Mouse (Mus musculus): ENCODE results near the gene Tmem170b.

Tmem170b gene

GRCm38 (mm10) chr13:41605099-41606010 lies at the start of gene Tmem170b:
Gene Tmem170b (plus strand): TSS chr13:41605907.
- peak; percentile 96 to 97 for DNase-seq (ENCODE audit: low spot score in 2 of 2)

- DNase-seq (ENCODE audit: low spot score in 2 of 2) = no peak
Observed at GRCm38 (mm10) chr13:41561024-41561423, 44.7 kb upstream of the Tmem170b start.

GRCm38 (mm10) chr13:41568421-41568820 lies 37.3 kb upstream of the Tmem170b start:
- no peak for DNase-seq (ENCODE audit: low spot score in 2 of 2)

GRCm38 (mm10) chr13:41568926-41569325 lies 36.8 kb upstream of the Tmem170b start:
- DNase-seq (ENCODE audit: low spot score in 2 of 2) = no peak

- no peak for DNase-seq (ENCODE audit: low spot score in 2 of 2)
Observed at GRCm38 (mm10) chr13:41569776-41570175, 35.9 kb upstream of the Tmem170b start.

GRCm38 (mm10) chr13:41571368-41572350 lies 34.0 kb upstream of the Tmem170b start:
- DNase-seq (ENCODE audit: low spot score in 2 of 2) = peak; percentile 88 to 94

GRCm38 (mm10) chr13:41572351-41572735 lies 33.4 kb upstream of the Tmem170b start:
- no peak for DNase-seq (ENCODE audit: low spot score in 2 of 2)

- no peak for DNase-seq (ENCODE audit: low spot score in 2 of 2)
Observed at GRCm38 (mm10) chr13:41573126-41573846, 32.4 kb upstream of the Tmem170b start.

GRCm38 (mm10) chr13:41581058-41581457 lies 24.6 kb upstream of the Tmem170b start:
- no peak for DNase-seq (ENCODE audit: low spot score in 2 of 2)

GRCm38 (mm10) chr13:41583666-41584357 lies 21.9 kb upstream of the Tmem170b start:
- DNase-seq (ENCODE audit: low spot score in 2 of 2) = no peak

- no peak for DNase-seq (ENCODE audit: low spot score in 2 of 2)
Observed at GRCm38 (mm10) chr13:41584358-41584680, 21.4 kb upstream of the Tmem170b start.

- no peak for DNase-seq (ENCODE audit: low spot score in 2 of 2)
Observed at GRCm38 (mm10) chr13:41584896-41585295, 20.8 kb upstream of the Tmem170b start.

- DNase-seq (ENCODE audit: low spot score in 2 of 2) = no peak
Observed at GRCm38 (mm10) chr13:41596678-41597077, 9.0 kb upstream of the Tmem170b start.

- DNase-seq (ENCODE audit: low spot score in 2 of 2) = no peak
Observed at GRCm38 (mm10) chr13:41599977-41600376, 5.7 kb upstream of the Tmem170b start.

GRCm38 (mm10) chr13:41601056-41601455 lies 4.7 kb upstream of the Tmem170b start:
- DNase-seq (ENCODE audit: low spot score in 2 of 2) = no peak

GRCm38 (mm10) chr13:41603921-41604466 lies 1.7 kb upstream of the Tmem170b start:
- no peak for DNase-seq (ENCODE audit: low spot score in 2 of 2)

- DNase-seq (ENCODE audit: low spot score in 2 of 2) = peak; percentile 43 to 44
Observed at GRCm38 (mm10) chr13:41606081-41607000, 634 bp downstream of the Tmem170b start.

GRCm38 (mm10) chr13:41607589-41607988 lies 1.9 kb downstream of the Tmem170b start:
- no peak for DNase-seq (ENCODE audit: low spot score in 2 of 2)

GRCm38 (mm10) chr13:41608559-41608958 lies 2.9 kb downstream of the Tmem170b start:
- no peak for DNase-seq (ENCODE audit: low spot score in 2 of 2)

- no peak for DNase-seq (ENCODE audit: low spot score in 2 of 2)
Observed at GRCm38 (mm10) chr13:41611046-41611445, 5.3 kb downstream of the Tmem170b start.

Data from right cerebral cortex, adult 2 months (tissue).